Mouse (Mus musculus) lung, adult 2 months (tissue): Measurements from ENCODE around the gene Hnmt. TPM values are rescaled to one million over a fixed set of nuclear protein-coding genes. Genes with fewer than 3 reads are reported as not detected.
"Not testable (repeated sequence)": the region's sequence is repeated elsewhere in the genome, so short reads cannot be mapped to it uniquely, and the experiment has no call there.

ENCODE experiments used
- DNase-seq: peaks from one replicate; pipeline ENCODE4 v3.0.0; 2022
- H3K4me1 ChIP-seq: fragments of 200-500 bp; 2 replicates; pipeline ENCODE4 v1.6.1; 2011; ENCODE audit warnings: low read length; ENCODE audit not compliant: control insufficient read depth, insufficient read depth
- H3K4me3 ChIP-seq: fragments of 200-500 bp; replicated peaks from 2 replicates; pipeline ENCODE3; 2011; ENCODE audit warnings: low read depth, mild to moderate bottlenecking, control low read depth, low read length; ENCODE audit errors: extremely low read depth
- CTCF ChIP-seq: fragments of 200-500 bp; IDR thresholded peaks from 2 replicates; pipeline ENCODE4 v1.5.1; 2011; ENCODE audit warnings: mild to moderate bottlenecking, low read length, control low read depth; ENCODE audit not compliant: insufficient read depth
- POLR2A ChIP-seq: fragments of 200-500 bp; IDR thresholded peaks from 2 replicates; pipeline ENCODE4 v1.6.1; 2011; ENCODE audit warnings: low read depth, mild to moderate bottlenecking, control low read depth, low read length, borderline replicate concordance; ENCODE audit errors: extremely low read depth
- WGBS: fragments of 180-500 bp; shearing (Covaris S2); methylation state at CpG from one replicate; pipeline ENCODE4 v1.1.7; 2018; 5-methylcytosine and 5-hydroxymethylcytosine counted together
- polyA plus RNA-seq: library from polyadenylated mRNA; depleted of rRNA; stranded (reverse); fragments of >200 nt; gene quantifications from 2 replicates; pipeline ENCODE4 v1.2.3, GENCODE M21; 2012; rRNA removed

The Hnmt gene
- polyA plus RNA-seq, 1 experiment, result 2.8 TPM

GRCm38 (mm10) chr2:24018966-24019365 is 30.2 kb downstream of the Hnmt start:
- no peak for DNase-seq
- H3K4me3 ChIP-seq, result no peak overlapping the region
- no peak for TF ChIP-seq CTCF
- no peak for TF ChIP-seq POLR2A
- 69% methylated on average over 1 of the region's 1 CpGs for WGBS
- H3K4me1 ChIP-seq, result no peaks in the 10 kb centered on the region

GRCm38 (mm10) chr2:24014957-24015356 is 34.2 kb downstream of the Hnmt start:
- WGBS, result 81% methylated on average over 5 of the region's 5 CpGs
- Histone ChIP-seq H3K4me1 (no peaks in the 10 kb centered on the region), H3K4me3 (no peak overlapping the region)
- no peak for TF ChIP-seq CTCF
- no peak for TF ChIP-seq POLR2A
- DNase-seq, result no peak

- WGBS, result 53% methylated on average over 1 of the region's 1 CpGs
- Histone ChIP-seq H3K4me1 (no peaks in the 10 kb centered on the region), H3K4me3 (no peak overlapping the region)
- DNase-seq, result no peak
- TF ChIP-seq CTCF (no peak), POLR2A (no peak)
Measured at GRCm38 (mm10) chr2:23999323-23999722, 49.9 kb downstream of the Hnmt start.

GRCm38 (mm10) chr2:23998836-23999235 is 50.4 kb downstream of the Hnmt start:
- Histone ChIP-seq H3K4me1 (no peaks in the 10 kb centered on the region), H3K4me3 (no peak overlapping the region)
- 93% methylated on average over 4 of the region's 4 CpGs for WGBS
- DNase-seq, result no peak
- TF ChIP-seq CTCF (no peak), POLR2A (no peak)

- no peaks in the 10 kb centered on the region for H3K4me1 ChIP-seq
Measured at GRCm38 (mm10) chr2:23996830-23997229, 52.4 kb downstream of the Hnmt start.

GRCm38 (mm10) chr2:23990034-23990573 is 59.1 kb downstream of the Hnmt start:
- DNase-seq, H3K4me1 ChIP-seq, H3K4me3 ChIP-seq: not testable (repeated sequence)
- 84% methylated on average over 9 of the region's 9 CpGs for WGBS

More at GRCm38 (mm10) chr2:23996830-23997229, 52.4 kb downstream of the Hnmt start:
- H3K4me3 ChIP-seq, result no peak overlapping the region
- no peak for DNase-seq
- no peak for TF ChIP-seq POLR2A
- 43% methylated on average over 2 of the region's 2 CpGs for WGBS

- Histone ChIP-seq H3K4me3 (no peak overlapping the region), H3K4me1 (no peaks in the 10 kb centered on the region)
- DNase-seq, result no peak
- TF ChIP-seq POLR2A (no peak), CTCF (no peak)
Measured at GRCm38 (mm10) chr2:23987283-23987682, 61.9 kb downstream of the Hnmt start.

- H3K4me1 ChIP-seq, result no peaks in the 10 kb centered on the region
- TF ChIP-seq POLR2A, result no peak
- no peak for TF ChIP-seq CTCF
- DNase-seq, result no peak
- no peak overlapping the region for H3K4me3 ChIP-seq
Measured at GRCm38 (mm10) chr2:23983343-23983742, 65.9 kb downstream of the Hnmt start.

GRCm38 (mm10) chr2:23982860-23983259 is 66.3 kb downstream of the Hnmt start:
- WGBS, result 63% methylated on average over 1 of the region's 1 CpGs
- no peak for DNase-seq
- no peak for TF ChIP-seq POLR2A
- no peak for TF ChIP-seq CTCF
- Histone ChIP-seq H3K4me1 (no peaks in the 10 kb centered on the region), H3K4me3 (no peak overlapping the region)

- WGBS, result 92% methylated on average over 15 of the region's 15 CpGs
- not testable (repeated sequence) for DNase-seq, H3K4me1 ChIP-seq, H3K4me3 ChIP-seq
Measured at GRCm38 (mm10) chr2:23960659-23961274, 88.4 kb downstream of the Hnmt start.

Other genes with a start within 250 kb of the Hnmt start
- gene Tbpl2, start 47.2 kb upstream of the Hnmt start, polyA plus RNA-seq, result not detected in 2 replicates
- 3.8 TPM in 1 of 2 replicates, not detected in the other for gene Il1f8, start 103.8 kb upstream of the Hnmt start, polyA plus RNA-seq
- gene Il1f9, start 137.1 kb upstream of the Hnmt start, polyA plus RNA-seq, result 0.46 and 4.0 TPM in 2 replicates
- gene Il1f6, start 166.0 kb upstream of the Hnmt start, polyA plus RNA-seq, result 7.4 TPM in 1 of 2 replicates, not detected in the other
- 7.1 TPM in 1 of 2 replicates, not detected in the other for gene Il1f5, start 227.6 kb upstream of the Hnmt start, polyA plus RNA-seq
- gene Il1f10, start 241.8 kb upstream of the Hnmt start, polyA plus RNA-seq, result not detected in 2 replicates